Mouse (Mus musculus) midbrain, embryonic 11.5 days (tissue): ENCODE measurements around the gene Strada. TPM values are rescaled to one million over a fixed set of nuclear protein-coding genes. Genes with fewer than 3 reads are reported as not detected.
A peak's percentile ranks its signal among the peaks of the same experiment; 100 is the strongest.

Experiments used
- ATAC-seq: fragments of 200-750 bp; cut with Nextera tagmentation; 2 replicates; pipeline ENCODE4 v1.8.0; 2017; ENCODE audit warnings: moderate TSS enrichment, moderate library complexity; ENCODE audit not compliant: low FRiP score
- DNase-seq: peaks from one replicate; pipeline ENCODE4 v3.0.0; 2015; ENCODE audit warnings: low spot score; ENCODE audit errors: missing footprints
- H3K27ac ChIP-seq: fragments of 300-500 bp; sonication (generic); 2 replicates; pipeline ENCODE4 v1.5.1; 2014; ENCODE audit warnings: low read depth, low read length
- H3K27me3 ChIP-seq: fragments of 300-500 bp; sonication (generic); 2 replicates; pipeline ENCODE4 v1.6.1; 2014; ENCODE audit warnings: mild to moderate bottlenecking, low read length, moderate library complexity, mixed read lengths; ENCODE audit not compliant: control insufficient read depth, insufficient read depth
- H3K36me3 ChIP-seq: fragments of 300-500 bp; sonication (generic); 2 replicates; pipeline ENCODE4 v1.6.1; 2014; ENCODE audit warnings: mild to moderate bottlenecking, low read length, moderate library complexity, mixed read lengths; ENCODE audit not compliant: control insufficient read depth, insufficient read depth
- H3K4me1 ChIP-seq: fragments of 300-500 bp; sonication (generic); 2 replicates; pipeline ENCODE4 v1.6.1; 2014; ENCODE audit warnings: low read length; ENCODE audit not compliant: control insufficient read depth, insufficient read depth
- H3K4me2 ChIP-seq: fragments of 300-500 bp; sonication (generic); 2 replicates; pipeline ENCODE4 v1.6.1; 2014; ENCODE audit warnings: mild to moderate bottlenecking, moderate library complexity
- H3K4me3 ChIP-seq: fragments of 300-500 bp; sonication (generic); 2 replicates; pipeline ENCODE4 v1.5.1; 2014; ENCODE audit warnings: low read depth, low read length
- H3K9ac ChIP-seq: fragments of 300-500 bp; sonication (generic); 2 replicates; pipeline ENCODE4 v1.6.1; 2014; ENCODE audit warnings: low read length
- H3K9me3 ChIP-seq: fragments of 300-500 bp; sonication (generic); 2 replicates; pipeline ENCODE4 v1.6.1; 2016; ENCODE audit warnings: low read length; ENCODE audit not compliant: control insufficient read depth
- WGBS: fragments of 180-500 bp; shearing (Covaris S2); extraction: QIAGEN DNeasy Blood & Tissue Kit; methylation state at CpG from one replicate; pipeline ENCODE4 v1.1.7; 2014; 5-methylcytosine and 5-hydroxymethylcytosine counted together
- polyA plus RNA-seq: library from polyadenylated mRNA; unstranded; fragments of >200 nt; fragmentation: Nextera tagmentation; extraction: Ambion mirVana; gene quantifications from 2 replicates; pipeline ENCODE4 v1.2.1, GENCODE M21; 2014

The Strada gene
- polyA plus RNA-seq, 1 experiment from 2014 or later, result 40.5 TPM

DNA sequence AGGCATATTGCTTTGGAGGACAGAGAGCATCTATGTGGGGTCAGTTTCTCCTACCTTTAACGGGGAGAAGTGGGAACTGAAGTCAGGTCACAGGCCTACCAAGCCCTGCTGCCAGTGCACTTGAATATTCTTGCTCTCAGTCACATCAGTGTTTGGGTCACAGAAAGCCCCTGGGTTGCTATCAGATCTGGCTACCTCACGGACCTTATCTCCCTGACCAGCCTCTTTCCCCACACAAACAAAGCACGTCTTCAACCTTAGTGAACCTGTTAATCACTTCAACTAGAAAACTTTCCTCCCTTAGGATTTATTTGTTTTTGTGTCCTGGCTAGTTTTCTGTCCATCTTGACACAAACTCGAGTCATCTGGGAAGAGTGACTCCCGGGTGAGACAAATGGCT, 25.6 kb downstream of the Strada start:
- no peaks in the 10 kb centered on the region for H3K27me3 ChIP-seq
- H3K36me3 ChIP-seq, result 0 out of 2 replicates have a peak, but pooled peaks cover 3% of the 10 kb centered on the region
- H3K9me3 ChIP-seq, result no peaks in the 10 kb centered on the region
- H3K4me3 ChIP-seq, result no peak overlapping the region
- H3K27ac ChIP-seq, result no peak overlapping the region
- WGBS, result 91% methylated on average over 5 of the region's 5 CpGs
- no peaks in the 10 kb centered on the region for H3K4me1 ChIP-seq
- no peak overlapping the region for H3K4me2 ChIP-seq
- H3K9ac ChIP-seq, result no peak overlapping the region
- ATAC-seq (no peak), DNase-seq (peak; percentile 26)

- no peaks in the 10 kb centered on the region for H3K9me3 ChIP-seq
- ATAC-seq (no peak), DNase-seq (no peak)
- H3K4me1 ChIP-seq, result no peaks in the 10 kb centered on the region
- no peak overlapping the region for H3K27ac ChIP-seq
- H3K27me3 ChIP-seq, result no peaks in the 10 kb centered on the region
- 0 out of 2 replicates have a peak, but pooled peaks cover 3% of the 10 kb centered on the region for H3K36me3 ChIP-seq
- no peak overlapping the region for H3K4me2 ChIP-seq
- no peak overlapping the region for H3K9ac ChIP-seq
- whole genome bisulfite sequencing, result 80% methylated on average over 3 of the region's 3 CpGs
- H3K4me3 ChIP-seq, result no peak overlapping the region
Observed at GRCm38 (mm10) chr11:106175081-106175480, 26.9 kb downstream of the Strada start.

DNA sequence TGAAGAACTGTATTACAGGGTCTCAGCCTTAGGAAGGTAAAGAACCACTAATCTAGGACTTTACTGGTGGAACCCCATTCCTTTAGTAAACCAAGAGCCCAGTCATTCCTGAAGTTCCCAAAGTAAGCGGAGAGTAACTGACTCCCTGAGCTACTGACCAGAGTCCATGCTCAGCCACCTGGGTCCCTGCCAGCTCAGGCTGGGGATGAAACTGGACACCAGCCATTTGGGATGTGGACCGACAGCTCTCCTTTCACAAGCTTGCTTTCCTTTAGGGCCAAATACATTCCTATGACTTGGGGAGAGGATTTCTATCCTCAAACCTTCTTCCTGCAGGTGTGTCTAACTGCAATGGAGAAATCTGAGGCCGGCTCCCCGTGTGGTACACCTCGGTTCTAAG, 27.6 kb downstream of the Strada start:
- Histone ChIP-seq H3K4me2 (no peak overlapping the region), H3K36me3 (0 out of 2 replicates have a peak, but pooled peaks cover 3% of the 10 kb centered on the region), H3K27me3 (no peaks in the 10 kb centered on the region), H3K27ac (no peak overlapping the region), H3K4me1 (no peaks in the 10 kb centered on the region), H3K9ac (no peak overlapping the region), H3K9me3 (no peaks in the 10 kb centered on the region), H3K4me3 (no peak overlapping the region)
- DNase-seq (peak; percentile 35), ATAC-seq (no peak)
- 84% methylated on average over 5 of the region's 5 CpGs for WGBS

GRCm38 (mm10) chr11:106173228-106173627, 28.7 kb downstream of the Strada start:
- WGBS, result 98% methylated on average over 2 of the region's 2 CpGs
- DNase-seq (peak; percentile 35), ATAC-seq (no peak)
- no peak overlapping the region for H3K4me3 ChIP-seq
- H3K4me1 ChIP-seq, result no peaks in the 10 kb centered on the region
- no peak overlapping the region for H3K27ac ChIP-seq
- H3K27me3 ChIP-seq, result no peaks in the 10 kb centered on the region
- no peak overlapping the region for H3K9ac ChIP-seq
- no peaks in the 10 kb centered on the region for H3K9me3 ChIP-seq
- H3K4me2 ChIP-seq, result no peak overlapping the region
- 0 out of 2 replicates have a peak, but pooled peaks cover 3% of the 10 kb centered on the region for H3K36me3 ChIP-seq

- ATAC-seq (no peak), DNase-seq (peak; percentile 83)
- Histone ChIP-seq H3K9me3 (no peaks in the 10 kb centered on the region), H3K4me2 (no peak overlapping the region), H3K27ac (no peak overlapping the region), H3K36me3 (peaks cover 10% of the 10 kb centered on the region), H3K4me3 (no peak overlapping the region), H3K9ac (no peak overlapping the region), H3K27me3 (no peaks in the 10 kb centered on the region), H3K4me1 (no peaks in the 10 kb centered on the region)
- 82% methylated on average over 7 of the region's 7 CpGs for WGBS
Observed at GRCm38 (mm10) chr11:106170807-106171206, 31.2 kb downstream of the Strada start.

DNA sequence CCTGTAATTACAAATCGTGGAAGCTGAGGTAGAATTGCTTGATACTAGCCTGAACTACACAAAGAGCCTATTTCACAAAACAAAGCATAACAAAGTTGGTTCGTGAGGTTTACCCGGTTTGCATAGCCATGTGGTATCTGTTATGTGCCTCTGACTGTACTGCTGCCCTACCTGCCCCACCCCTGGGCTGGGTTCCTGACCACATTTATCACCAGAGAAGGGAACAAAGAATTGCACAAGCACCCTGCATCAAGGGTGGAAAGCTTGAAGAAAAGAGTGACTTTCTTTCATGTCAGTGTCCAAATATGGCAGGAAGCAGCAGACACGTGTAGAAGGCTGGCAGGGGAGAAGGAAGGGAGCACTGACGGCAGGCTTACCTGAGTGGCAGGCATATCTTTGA, 34.5 kb downstream of the Strada start:
- Histone ChIP-seq H3K4me3 (no peak overlapping the region), H3K9ac (no peak overlapping the region), H3K27me3 (no peaks in the 10 kb centered on the region), H3K4me2 (no peak overlapping the region), H3K4me1 (no peaks in the 10 kb centered on the region), H3K9me3 (no peaks in the 10 kb centered on the region), H3K36me3 (peaks cover 16% of the 10 kb centered on the region), H3K27ac (no peak overlapping the region)
- WGBS, result 90% methylated on average over 5 of the region's 5 CpGs
- DNase-seq (peak; percentile 47), ATAC-seq (no peak)

DNA sequence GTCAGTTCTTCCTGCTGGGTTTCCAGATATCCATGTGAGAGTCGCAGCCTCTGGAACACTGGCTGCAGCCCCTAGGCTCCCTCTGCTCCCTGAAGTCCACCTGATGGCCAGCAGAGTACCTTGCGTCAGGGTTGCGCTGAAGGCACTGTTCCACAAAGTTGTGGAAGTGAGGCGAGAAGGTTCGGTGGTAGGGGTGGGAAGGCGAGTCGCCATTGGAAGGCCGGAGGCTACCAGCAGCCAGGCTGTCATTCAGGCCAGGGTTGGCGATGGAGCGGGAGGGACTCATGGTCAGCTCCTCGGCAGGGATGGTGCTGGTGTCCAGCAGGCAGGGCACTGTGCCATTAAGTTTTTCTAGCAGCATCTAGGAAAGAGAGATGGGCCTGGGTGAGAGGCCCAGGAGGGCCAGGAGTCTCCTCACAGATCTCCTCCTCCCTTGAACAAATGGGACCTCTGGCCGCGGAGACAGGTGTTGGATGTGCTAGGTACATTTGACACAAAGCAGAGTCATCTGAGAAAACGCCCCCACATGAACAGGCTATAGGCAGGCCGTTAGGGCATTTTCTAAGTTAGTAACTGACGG, 37.3 kb downstream of the Strada start:
- H3K4me2 ChIP-seq, result no peak overlapping the region
- H3K36me3 ChIP-seq, result peaks cover 16% of the 10 kb centered on the region
- H3K4me1 ChIP-seq, result peaks cover 10% of the 10 kb centered on the region
- H3K9me3 ChIP-seq, result no peaks in the 10 kb centered on the region
- WGBS, result 87% methylated on average over 16 of the region's 16 CpGs
- ATAC-seq (no peak), DNase-seq (no peak)
- no peaks in the 10 kb centered on the region for H3K27me3 ChIP-seq
- H3K9ac ChIP-seq, result no peak overlapping the region
- H3K4me3 ChIP-seq, result no peak overlapping the region
- no peak overlapping the region for H3K27ac ChIP-seq

- no peak overlapping the region for H3K4me2 ChIP-seq
- no peak overlapping the region for H3K4me3 ChIP-seq
- WGBS, result 89% methylated on average over 4 of the region's 4 CpGs
- no peak overlapping the region for H3K9ac ChIP-seq
- ATAC-seq (no peak), DNase-seq (no peak)
- H3K9me3 ChIP-seq, result no peaks in the 10 kb centered on the region
- no peak overlapping the region for H3K27ac ChIP-seq
- H3K4me1 ChIP-seq, result peaks cover 19% of the 10 kb centered on the region
- H3K27me3 ChIP-seq, result no peaks in the 10 kb centered on the region
- peaks cover 16% of the 10 kb centered on the region for H3K36me3 ChIP-seq
Observed at GRCm38 (mm10) chr11:106163546-106163945, 38.4 kb downstream of the Strada start.

DNA sequence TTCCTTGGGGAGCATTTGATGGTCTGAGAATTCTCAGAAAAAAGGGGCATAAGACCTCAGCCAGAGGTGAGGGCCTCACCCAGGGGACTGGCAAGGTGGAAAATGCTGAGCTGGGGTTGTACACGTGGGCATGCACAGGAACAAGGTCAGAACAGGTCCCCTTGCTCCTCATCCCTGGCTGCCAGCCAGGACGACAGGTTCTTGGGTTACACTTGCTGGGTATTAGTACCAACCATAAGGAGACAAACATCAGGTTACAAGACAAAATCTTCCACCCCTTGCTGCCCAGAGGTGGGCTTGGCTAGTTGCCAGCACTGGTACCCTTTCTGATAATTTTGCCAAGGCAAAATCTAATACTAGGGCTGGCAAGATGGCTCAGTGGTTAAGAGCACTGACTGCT, 39.7 kb downstream of the Strada start:
- no peak overlapping the region for H3K4me3 ChIP-seq
- no peaks in the 10 kb centered on the region for H3K9me3 ChIP-seq
- H3K27me3 ChIP-seq, result no peaks in the 10 kb centered on the region
- peaks cover 9% of the 10 kb centered on the region for H3K36me3 ChIP-seq
- H3K4me1 ChIP-seq, result peaks cover 22% of the 10 kb centered on the region
- H3K27ac ChIP-seq, result no peak overlapping the region
- DNase-seq (no peak), ATAC-seq (no peak)
- H3K9ac ChIP-seq, result no peak overlapping the region
- H3K4me2 ChIP-seq, result no peak overlapping the region
- 98% methylated on average over 2 of the region's 2 CpGs for WGBS
